Mouse (Mus musculus) CD4-positive helper T cell, adult 2 months (primary cell): ENCODE results near the gene Tmem28.

Experiments
- DNase-seq: peaks from one replicate; pipeline ENCODE4 v3.0.0-alpha.2; 2012; ENCODE audit warnings: low read depth, missing footprints, low spot score

Tmem28 gene

GRCm38 (mm10) chrX:99820790-99821395 lies at the start of gene Tmem28:
Tmem28 (plus strand) TSS chrX:99821021.
- DNase-seq = no peak

GRCm38 (mm10) chrX:99780308-99780707 lies 40.5 kb upstream of the Tmem28 start:
- no peak for DNase-seq

- DNase-seq = no peak
Observed at GRCm38 (mm10) chrX:99808375-99808774, 12.4 kb upstream of the Tmem28 start.

- DNase-seq = no peak
Observed at GRCm38 (mm10) chrX:99819395-99819935, 1.4 kb upstream of the Tmem28 start.

GRCm38 (mm10) chrX:99819936-99820789 lies 658 bp upstream of the Tmem28 start:
- DNase-seq = no peak

GRCm38 (mm10) chrX:99842090-99842489 lies 21.3 kb downstream of the Tmem28 start:
- DNase-seq = no peak

- DNase-seq = peak; percentile 1
Observed at GRCm38 (mm10) chrX:99853261-99853741, 32.5 kb downstream of the Tmem28 start.

- no peak for DNase-seq
Observed at GRCm38 (mm10) chrX:99853834-99854233, 33.0 kb downstream of the Tmem28 start.

- DNase-seq = no peak
Observed at GRCm38 (mm10) chrX:99872228-99872627, 51.4 kb downstream of the Tmem28 start.

GRCm38 (mm10) chrX:99872632-99873201 lies 51.9 kb downstream of the Tmem28 start:
- no peak for DNase-seq

GRCm38 (mm10) chrX:99873259-99873919 lies 52.6 kb downstream of the Tmem28 start:
- DNase-seq = no peak

- DNase-seq = no peak
Observed at GRCm38 (mm10) chrX:99873920-99874296, 53.1 kb downstream of the Tmem28 start.

- no peak for DNase-seq
Observed at GRCm38 (mm10) chrX:99876781-99877180, 56.0 kb downstream of the Tmem28 start.

GRCm38 (mm10) chrX:99883396-99883795 lies 62.6 kb downstream of the Tmem28 start:
- no peak for DNase-seq
